Mouse (Mus musculus) splenic B cell, adult 2 months (primary cell): ENCODE measurements at regions not wholly inside any gene's neighbourhood (a gene's known extent, or its start where the extent isn't known, plus 50 kb on each side); places are given as distances from the start of the nearest gene placed in this dataset.
"Not testable (repeated sequence)": the region's sequence is repeated elsewhere in the genome, so short reads cannot be mapped to it uniquely, and the experiment has no call there.

Experiments
- DNase-seq: peaks from one replicate; pipeline ENCODE4 v3.0.0-alpha.2; 2011; ENCODE audit warnings: low read depth, low spot score
- H3K27me3 ChIP-seq: 2 replicates; pipeline ENCODE4 v1.6.1; 2012; ENCODE audit warnings: mild to moderate bottlenecking, low read length, moderate library complexity, mixed read lengths; ENCODE audit not compliant: control insufficient read depth, poor library complexity, insufficient read depth, severe bottlenecking
- H3K36me3 ChIP-seq: 2 replicates; pipeline ENCODE4 v1.6.1; 2012; ENCODE audit warnings: mild to moderate bottlenecking, low read length, moderate library complexity, mixed read lengths; ENCODE audit not compliant: control insufficient read depth, poor library complexity, insufficient read depth, severe bottlenecking

- no peak for DNase-seq
- H3K27me3 ChIP-seq = no peaks in the 10 kb centered on the region
Measured at GRCm38 (mm10) chr11:16619736-16620135, 111.5 kb upstream of the Sec61g start.

DNA sequence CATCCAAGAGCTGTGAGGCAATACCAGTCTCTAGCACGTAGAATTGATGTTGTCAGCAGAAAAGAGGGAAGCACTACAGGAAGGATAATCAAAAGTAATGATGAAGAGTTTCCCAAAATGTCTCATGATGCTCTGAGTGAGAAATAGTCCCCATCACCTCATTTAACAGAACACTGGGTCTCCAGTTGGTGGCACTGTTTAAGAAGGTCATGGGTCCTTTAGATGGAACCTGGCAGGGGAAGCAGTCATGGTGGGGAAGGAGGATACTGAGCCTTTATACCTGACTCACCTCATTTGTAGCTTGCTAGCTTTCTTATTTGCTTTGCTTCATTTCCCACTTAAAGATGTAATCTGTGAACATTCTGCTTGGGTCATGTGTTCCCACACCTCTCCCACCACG is 115.4 kb upstream of the Sec61g start:
- peak; percentile 6 for DNase-seq
- Histone ChIP-seq H3K36me3 (no peaks in the 10 kb centered on the region), H3K27me3 (no peaks in the 10 kb centered on the region)

More at GRCm38 (mm10) chr11:16619736-16620135, 111.5 kb upstream of the Sec61g start:
- no peaks in the 10 kb centered on the region for H3K36me3 ChIP-seq

DNA sequence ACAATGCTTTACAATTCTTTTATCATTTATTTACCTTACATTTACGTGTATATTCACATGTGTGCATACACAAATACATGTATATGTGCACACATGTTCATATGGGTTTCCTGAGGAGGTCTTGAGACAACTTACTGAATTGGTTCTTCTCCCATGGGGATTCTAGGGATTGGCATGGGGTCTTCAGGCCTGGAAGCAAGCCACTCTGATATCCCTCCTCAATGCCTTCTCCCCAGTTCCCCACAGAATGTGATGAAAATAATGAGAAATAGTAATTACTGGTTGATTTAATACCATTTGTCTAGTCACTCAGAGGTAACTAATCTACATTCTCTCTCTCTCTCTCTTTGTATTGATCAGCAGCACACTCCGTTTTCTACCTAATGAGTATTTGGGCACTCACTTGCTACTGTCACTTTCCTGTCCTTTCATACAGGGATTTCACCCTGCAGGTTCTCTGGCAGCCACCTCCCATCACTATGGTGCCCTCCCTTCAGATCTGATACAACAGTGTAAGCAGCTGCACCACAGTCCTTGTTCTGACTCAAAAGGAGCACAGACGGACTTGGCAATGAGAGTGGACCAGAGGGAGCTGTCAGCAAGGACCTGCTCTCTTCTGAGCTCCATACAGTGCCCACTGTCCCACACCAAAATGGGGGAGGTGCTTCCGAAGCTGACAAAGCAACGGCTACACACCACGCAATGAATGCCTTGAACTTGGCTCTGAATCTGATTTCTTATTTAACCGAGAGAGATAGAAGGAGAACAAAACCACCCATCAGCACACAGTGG is 119.2 kb upstream of the Sec61g start:
- Histone ChIP-seq H3K36me3 (no peaks in the 10 kb centered on the region), H3K27me3 (no peaks in the 10 kb centered on the region)
- DNase-seq = no peak

DNA sequence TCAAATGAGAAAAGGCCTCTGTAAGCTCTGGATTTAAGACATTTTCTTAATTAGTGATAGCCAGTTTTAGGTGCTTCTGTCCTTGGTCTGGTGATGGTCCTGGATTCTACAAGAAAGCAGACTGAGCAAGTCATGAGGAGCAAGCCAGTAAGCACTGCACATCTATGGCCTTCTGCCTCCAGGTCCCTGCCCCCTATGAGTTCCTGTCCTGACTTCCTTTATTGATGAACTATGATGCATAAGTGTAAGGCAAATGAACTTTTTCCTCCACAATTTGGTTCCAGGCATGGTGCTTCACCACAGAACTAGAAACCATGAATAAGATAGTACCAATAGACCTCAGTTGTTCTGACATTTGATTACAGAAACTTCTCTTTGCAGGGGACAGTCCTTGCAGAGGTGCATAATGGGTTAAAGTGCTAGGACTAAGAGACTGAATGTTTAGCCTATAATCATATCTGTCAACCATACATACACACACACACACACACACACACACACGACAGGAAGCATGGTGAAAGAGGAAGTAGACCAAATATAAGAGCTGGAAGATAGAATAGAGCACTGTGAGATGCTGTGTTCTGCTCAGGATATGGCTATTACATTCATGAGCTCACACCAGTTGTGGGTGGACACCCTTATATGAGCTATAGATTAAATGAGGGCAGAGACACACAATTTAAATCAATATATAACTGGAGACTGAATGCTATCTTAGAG is 121.3 kb upstream of the Sec61g start:
- H3K36me3 ChIP-seq = no peaks in the 10 kb centered on the region
- peak; percentile 61 for DNase-seq
- no peaks in the 10 kb centered on the region for H3K27me3 ChIP-seq

GRCm38 (mm10) chr11:16635796-16636195 is 116.2 kb upstream of the Egfr start:
- DNase-seq, H3K27me3 ChIP-seq, H3K36me3 ChIP-seq: not testable (repeated sequence)

GRCm38 (mm10) chr11:16637679-16638078 is 114.3 kb upstream of the Egfr start:
- no peaks in the 10 kb centered on the region for H3K36me3 ChIP-seq
- peak; percentile 10 for DNase-seq
- no peaks in the 10 kb centered on the region for H3K27me3 ChIP-seq

DNA sequence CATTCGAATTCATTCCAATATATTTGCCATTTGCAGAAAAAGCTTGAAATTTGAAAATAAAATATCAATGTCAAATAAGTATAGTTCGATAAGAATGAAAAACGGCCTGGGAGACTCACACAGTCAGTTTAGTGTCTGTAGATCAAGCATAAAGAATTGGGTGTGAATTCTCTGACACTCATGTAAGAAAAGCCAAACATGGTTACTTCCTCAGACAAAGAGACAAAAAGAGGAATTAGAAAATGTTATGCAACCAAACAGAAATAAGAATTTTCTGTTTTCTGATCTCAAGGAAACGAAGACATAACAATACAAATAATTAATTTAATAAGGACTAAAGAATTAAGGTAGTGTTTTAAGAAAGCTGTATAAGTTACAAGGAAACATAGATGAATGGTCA is 113.7 kb upstream of the Egfr start:
- Histone ChIP-seq H3K36me3 (no peaks in the 10 kb centered on the region), H3K27me3 (no peaks in the 10 kb centered on the region)
- DNase-seq = no peak

DNA sequence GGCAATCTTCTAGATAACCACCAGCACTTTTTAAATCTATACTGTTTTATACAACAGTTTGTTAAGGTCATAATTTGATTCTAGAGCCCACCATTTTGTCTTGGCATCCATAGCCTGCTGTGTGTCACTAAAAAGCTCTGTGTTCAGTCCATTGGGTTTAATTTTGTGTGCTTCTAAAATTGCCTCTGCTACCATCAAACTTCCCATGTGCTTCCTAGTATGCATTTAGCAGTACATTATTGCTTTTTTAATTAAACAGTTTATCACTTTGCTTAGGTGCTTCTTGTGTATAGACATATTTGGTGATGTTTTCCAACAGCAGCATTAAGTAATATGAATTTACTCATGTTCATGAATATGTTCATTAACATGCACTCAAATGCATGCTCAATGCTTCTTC is 102.4 kb upstream of the Egfr start:
- no peak for DNase-seq
- H3K27me3 ChIP-seq = no peaks in the 10 kb centered on the region
- H3K36me3 ChIP-seq = no peaks in the 10 kb centered on the region

DNA sequence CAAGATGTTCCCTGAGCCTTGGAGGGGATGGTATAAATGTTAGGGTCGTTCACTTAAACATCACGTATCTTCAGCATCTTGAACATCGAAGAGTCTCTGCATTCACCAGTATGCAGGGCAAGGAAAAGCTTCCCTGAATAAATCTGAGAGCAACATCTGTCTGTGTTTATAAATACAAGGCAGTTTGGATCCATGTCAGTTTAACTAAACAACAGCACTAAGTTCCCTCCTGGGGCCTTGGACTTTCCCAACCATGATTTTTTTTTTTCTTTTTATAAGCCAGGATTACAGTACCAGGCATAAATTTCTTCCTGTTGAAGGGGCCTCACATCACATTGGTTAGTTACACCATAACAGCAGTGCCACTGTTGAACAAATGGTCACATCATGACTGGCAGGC is 88.2 kb upstream of the Egfr start:
- Histone ChIP-seq H3K36me3 (no peaks in the 10 kb centered on the region), H3K27me3 (no peaks in the 10 kb centered on the region)
- no peak for DNase-seq

GRCm38 (mm10) chr11:16669453-16670251 is 82.4 kb upstream of the Egfr start:
- Histone ChIP-seq H3K36me3 (no peaks in the 10 kb centered on the region), H3K27me3 (no peaks in the 10 kb centered on the region)
- no peak for DNase-seq

DNA sequence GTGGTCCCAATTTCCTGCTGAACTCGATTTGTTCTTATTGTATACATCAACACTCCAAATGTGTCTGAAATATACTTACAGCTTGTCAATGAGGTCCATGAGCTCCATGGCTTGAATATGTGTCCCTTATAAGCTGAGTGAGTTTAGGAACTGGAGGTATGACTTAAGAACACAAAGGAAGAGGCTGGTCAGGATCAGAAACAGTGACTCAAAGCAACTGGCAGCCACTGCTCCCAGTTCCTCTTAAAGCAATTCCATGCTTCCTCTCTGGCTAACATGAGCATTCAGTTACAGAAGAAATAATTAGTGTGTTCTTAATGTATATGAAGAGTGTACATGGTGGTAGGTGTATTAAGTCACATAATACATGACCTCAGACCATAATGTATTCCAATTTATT is 81.7 kb upstream of the Egfr start:
- no peak for DNase-seq

DNA sequence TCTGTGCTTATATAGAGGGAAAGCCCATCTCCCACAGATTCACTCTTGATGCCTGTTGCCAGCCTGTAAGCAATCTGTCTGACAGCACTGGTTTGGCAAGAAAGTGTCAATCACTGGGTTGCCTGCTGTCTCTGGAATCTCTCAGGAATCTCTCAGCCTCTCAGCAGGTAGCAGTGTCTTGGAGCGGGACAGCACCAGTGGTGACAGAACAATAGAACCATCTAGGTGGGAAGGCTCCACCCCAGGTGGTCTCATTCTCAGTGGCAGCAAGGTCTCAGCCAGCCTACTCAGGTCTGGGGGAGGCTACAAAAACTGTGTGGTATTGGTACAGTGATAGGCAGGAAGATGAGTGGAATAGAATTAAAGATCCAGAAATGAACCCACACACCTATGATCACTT is 76.1 kb upstream of the Egfr start:
- not testable (repeated sequence) for H3K27me3 ChIP-seq, H3K36me3 ChIP-seq, DNase-seq

More for the DNA sequence above, 81.7 kb upstream of the Egfr start:
- no peaks in the 10 kb centered on the region for H3K27me3 ChIP-seq
- no peaks in the 10 kb centered on the region for H3K36me3 ChIP-seq

GRCm38 (mm10) chr11:16683538-16683937 is 68.5 kb upstream of the Egfr start:
- no peaks in the 10 kb centered on the region for H3K27me3 ChIP-seq
- DNase-seq = no peak
- H3K36me3 ChIP-seq = no peaks in the 10 kb centered on the region

- Histone ChIP-seq H3K36me3 (no peaks in the 10 kb centered on the region), H3K27me3 (no peaks in the 10 kb centered on the region)
- DNase-seq = no peak
Measured at GRCm38 (mm10) chr11:16695596-16695995, 56.4 kb upstream of the Egfr start.

DNA sequence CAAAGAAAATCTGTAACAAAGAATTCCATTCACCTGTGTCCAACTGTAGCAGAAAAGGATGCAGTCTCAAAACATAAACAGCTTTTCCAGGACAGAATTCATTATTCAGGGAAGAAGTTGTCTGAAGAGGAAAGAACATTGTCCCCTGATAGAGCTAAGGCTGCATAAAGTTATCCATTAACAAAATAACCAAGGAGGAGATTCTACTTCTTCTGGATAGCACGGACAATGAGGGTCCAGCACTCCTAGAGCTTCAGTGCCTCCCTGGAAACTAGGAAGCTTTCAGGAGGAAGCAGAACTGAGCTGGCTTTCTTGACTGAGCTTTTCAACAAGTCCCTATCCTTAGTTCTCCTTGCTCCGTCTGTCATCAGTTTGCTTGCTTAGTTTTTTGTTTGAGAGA is 55.2 kb upstream of the Egfr start:
- DNase-seq = no peak
- Histone ChIP-seq H3K27me3 (no peaks in the 10 kb centered on the region), H3K36me3 (no peaks in the 10 kb centered on the region)
